Mouse (Mus musculus): ENCODE data around the gene Aqp1.
A peak's percentile ranks its signal among the peaks of the same experiment; 100 is the strongest.

- TF ChIP-seq POLR2A (IDR thresholded peaks at IDR 0.05; ENCODE audit: low read depth, low read length): no peak
- peak; percentile 15; the same call in 1 of the 2 replicates for TF ChIP-seq CTCF (IDR thresholded peaks at IDR 0.05; ENCODE audit: extremely low read depth, insufficient read depth, insufficient read length, insufficient replicate concordance)
These were observed 56.2 kb downstream of the Aqp1 start for GRCm38 (mm10) chr6:55392453-55392852.
